Comparison of ENCODE assay signal across 13 mouse cellular contexts in genomic region chr8:124274441-124275120, GRCm38 (mm10). TPM values are rescaled to one million over a fixed set of nuclear protein-coding genes. Genes with fewer than 3 reads are reported as not detected.
DNase-seq lines count a peak whose midpoint lies in the region; ATAC-seq and TF ChIP-seq lines count a peak whose summit lies in the region.
"Had no signal": no experiment of that assay in that cellular context is flagged by ENCODE, and none has a peak within 500 bp of the region (broad histone marks: within the 10 kb centered on the region; RNA-seq: fewer than 3 reads in every experiment).

No protein-coding gene starts in this region.

- intact Hi-C loops in left cerebral cortex, adult 2 months (cut with DNase I) = no loop called here

- no peak for DNase-seq in left cerebral cortex, adult 2 months (ENCODE audit: extremely low spot score in 1 of 2, low spot score in 2 of 2)
- no peak for DNase-seq in left cerebral cortex, adult 8-10 months (ENCODE audit: low spot score in 2 of 2)
- DNase-seq in T-cell, adult 2 months (ENCODE audit: low spot score) = peak; percentile 81
- peak; percentile 64 for DNase-seq in thymus, adult 2 months
- no peak for DNase-seq in stomach, postnatal 0 days (ENCODE audit: low spot score)
- DNase-seq in urinary bladder, postnatal 4 days (ENCODE audit: low spot score in 2 of 2) = no peak
- DNase-seq: cerebellum, adult 8-10 months; heart, adult 11 months; kidney, postnatal 14 days; lung, postnatal 14 days had no signal

- TF ChIP-seq POLR2A in thymus, adult 2 months (IDR thresholded peaks at IDR 0.05; ENCODE audit: control insufficient read depth, extremely low read depth, insufficient read depth, low read length, poor library complexity) = no peak

- no peaks in the 10 kb centered on the region for H3K27me3 ChIP-seq in hindbrain, embryonic 15.5 days
- no peaks in the 10 kb centered on the region for H3K27me3 ChIP-seq in thymus, adult 2 months (ENCODE audit: control insufficient read depth, insufficient read depth, low read length)
- no peaks in the 10 kb centered on the region for H3K27me3 ChIP-seq in stomach, postnatal 0 days (ENCODE audit: control insufficient read depth, insufficient read depth, low read length)
- H3K27me3 ChIP-seq: embryonic facial prominence, embryonic 12.5 days had no signal

- H3K4me3 ChIP-seq in left cerebral cortex, adult 2 months = no peak overlapping the region
- no peak overlapping the region for H3K4me3 ChIP-seq in hindbrain, embryonic 15.5 days
- H3K4me3 ChIP-seq in thymus, adult 2 months (ENCODE audit: control insufficient read depth, insufficient read depth, low read length) = 0 out of 2 replicates have a peak overlapping the region, but pooled peaks have one; percentile 5
- H3K4me3 ChIP-seq in stomach, postnatal 0 days (ENCODE audit: low read depth, low read length) = no peak overlapping the region
- H3K4me3 ChIP-seq: embryonic facial prominence, embryonic 12.5 days; myocyte had no signal

- H3K9me3 ChIP-seq in hindbrain, embryonic 15.5 days = no peaks in the 10 kb centered on the region
- H3K9me3 ChIP-seq in stomach, postnatal 0 days (ENCODE audit: control insufficient read depth, low read length) = no peaks in the 10 kb centered on the region

- no peaks in the 10 kb centered on the region for H3K36me3 ChIP-seq in hindbrain, embryonic 15.5 days
- H3K36me3 ChIP-seq in thymus, adult 2 months (ENCODE audit: control insufficient read depth, insufficient read depth, low read length) = no peaks in the 10 kb centered on the region
- H3K36me3 ChIP-seq in stomach, postnatal 0 days (ENCODE audit: control insufficient read depth, insufficient read depth, low read length) = no peaks in the 10 kb centered on the region

- no peak overlapping the region for H3K4me2 ChIP-seq in hindbrain, embryonic 15.5 days
- no peak overlapping the region for H3K4me2 ChIP-seq in stomach, postnatal 0 days (replicated peaks; ENCODE audit: low read depth)
- H3K4me2 ChIP-seq: embryonic facial prominence, embryonic 12.5 days had no signal

- H3K4me1 ChIP-seq in hindbrain, embryonic 15.5 days (replicated peaks) = peaks cover 48% of the 10 kb centered on the region
- H3K4me1 ChIP-seq in thymus, adult 2 months (replicated peaks; ENCODE audit: control insufficient read depth, insufficient read depth, low read length) = peaks cover 81% of the 10 kb centered on the region
- H3K4me1 ChIP-seq in stomach, postnatal 0 days (replicated peaks; ENCODE audit: control insufficient read depth, insufficient read depth) = peaks cover 3% of the 10 kb centered on the region

- WGBS in hindbrain, embryonic 15.5 days = 65% methylated on average over 10 of the region's 10 CpGs
- WGBS in thymus, adult 2 months = 7% methylated on average over 10 of the region's 10 CpGs
- WGBS in stomach, postnatal 0 days = 58% methylated on average over 10 of the region's 10 CpGs

- no peak overlapping the region for H3K9ac ChIP-seq in hindbrain, embryonic 15.5 days
- H3K9ac ChIP-seq in stomach, postnatal 0 days (ENCODE audit: low read length) = no peak overlapping the region
- H3K9ac ChIP-seq: embryonic facial prominence, embryonic 12.5 days had no signal

- no peak for TF ChIP-seq EP300 in stomach, postnatal 0 days (optimal IDR thresholded peaks at IDR 0.05)

- H3K27ac ChIP-seq in left cerebral cortex, adult 2 months = peak overlapping the region; percentile 4; the same call in 1 of the 2 replicates
- no peak overlapping the region for H3K27ac ChIP-seq in hindbrain, embryonic 15.5 days (replicated peaks)
- peak overlapping the region; percentile 98 for H3K27ac ChIP-seq in thymus, adult 2 months (ENCODE audit: control insufficient read depth, insufficient read depth, low read length)
- no peak overlapping the region for H3K27ac ChIP-seq in stomach, postnatal 0 days (replicated peaks)
- H3K27ac ChIP-seq: embryonic facial prominence, embryonic 12.5 days had no signal

- no peak for TF ChIP-seq CTCF in left cerebral cortex, adult 2 months (IDR thresholded peaks at IDR 0.05)
- no peak for TF ChIP-seq CTCF in thymus, adult 2 months (IDR thresholded peaks at IDR 0.05; ENCODE audit: borderline replicate concordance, control insufficient read depth, extremely low read depth, insufficient read depth, low read length, poor library complexity)
- no peak for TF ChIP-seq CTCF in stomach, postnatal 0 days (IDR thresholded peaks at IDR 0.05; ENCODE audit: low read depth)

- 0 out of 2 replicates have a peak, but pooled peaks have one; percentile 4 for ATAC-seq in hindbrain, embryonic 15.5 days (ENCODE audit: low FRiP score, low read depth)
- ATAC-seq in stomach, postnatal 0 days (ENCODE audit: low FRiP score, low TSS enrichment) = no peak

RNA-seq across cellular contexts. Expression of gene Galnt2, which starts 43.4 kb away (rescaled TPM):
- total RNA-seq in left cerebral cortex, adult 2 months (2021) = 10 to 100 TPM; 53.0 to 58.8 TPM
- total RNA-seq in left cerebral cortex, adult 8-10 months (2022) = 10 to 100 TPM; 34.5 to 49.5 (median 39.8) TPM
- 63.2 and 63.7 TPM in 2 replicates for polyA plus RNA-seq in hindbrain, embryonic 15.5 days (2015; fragmentation: Nextera tagmentation; extraction: Ambion mirVana)
- 22.2 and 29.0 TPM in 2 replicates for polyA plus RNA-seq in thymus, adult 2 months (2012; rRNA removed)
- polyA plus RNA-seq in stomach, postnatal 0 days (2015; fragmentation: Nextera tagmentation; extraction: Ambion mirVana) = 48.6 and 48.9 TPM in 2 replicates

Comparison
In these comparisons a context has a peak if more than half of its experiments do, and no peak if none do; other contexts are left out.
1. DNase-seq: peak in T-cell, adult 2 months (single experiment) and thymus, adult 2 months (single experiment); none in left cerebral cortex, adult 2 months (0 of 2), left cerebral cortex, adult 8-10 months (0 of 2), stomach, postnatal 0 days (single experiment) and urinary bladder, postnatal 4 days (0 of 2).
2. H3K27ac ChIP-seq: peak in left cerebral cortex, adult 2 months (single experiment) and thymus, adult 2 months (single experiment); none in hindbrain, embryonic 15.5 days (single experiment) and stomach, postnatal 0 days (single experiment).